Mouse (Mus musculus) limb, embryonic 15.5 days (tissue): ENCODE measurements at regions not wholly inside any gene's neighbourhood (a gene's known extent, or its start where the extent isn't known, plus 50 kb on each side); places are given as distances from the start of the nearest gene placed in this dataset.

ENCODE experiments used
- ATAC-seq: fragments of 200-750 bp; cut with Nextera tagmentation; 2 replicates; pipeline ENCODE4 v1.8.0; 2017; ENCODE audit warnings: low read depth, moderate TSS enrichment; ENCODE audit not compliant: insufficient number of reproducible peaks, low FRiP score, low TSS enrichment
- H3K27ac ChIP-seq: fragments of 300-500 bp; sonication (generic); 2 replicates; pipeline ENCODE4 v1.5.1; 2015; ENCODE audit warnings: moderate library complexity, mild to moderate bottlenecking, inconsistent platforms
- H3K27me3 ChIP-seq: fragments of 300-500 bp; sonication (generic); 2 replicates; pipeline ENCODE4 v1.6.1; 2015; ENCODE audit warnings: inconsistent platforms
- H3K36me3 ChIP-seq: fragments of 300-500 bp; sonication (generic); 2 replicates; pipeline ENCODE4 v1.6.1; 2015; ENCODE audit warnings: inconsistent platforms
- H3K4me1 ChIP-seq: fragments of 300-500 bp; sonication (generic); 2 replicates; pipeline ENCODE4 v1.6.1; 2015; ENCODE audit warnings: inconsistent platforms
- H3K4me2 ChIP-seq: fragments of 300-500 bp; sonication (generic); 2 replicates; pipeline ENCODE4 v1.6.1; 2015; ENCODE audit warnings: mild to moderate bottlenecking, inconsistent platforms
- H3K4me3 ChIP-seq: fragments of 300-500 bp; sonication (generic); 2 replicates; pipeline ENCODE4 v1.5.1; 2015; ENCODE audit warnings: mild to moderate bottlenecking, inconsistent platforms
- H3K9ac ChIP-seq: fragments of 300-500 bp; sonication (generic); 2 replicates; pipeline ENCODE4 v1.6.1; 2015; ENCODE audit warnings: inconsistent platforms
- H3K9me3 ChIP-seq: fragments of 300-500 bp; sonication (generic); 2 replicates; pipeline ENCODE4 v1.6.1; 2016; ENCODE audit warnings: inconsistent platforms
- WGBS: fragments of 180-500 bp; shearing (Covaris S2); methylation state at CpG from one replicate; pipeline ENCODE4 v1.1.7; 2015; 5-methylcytosine and 5-hydroxymethylcytosine counted together

- no peak for ATAC-seq
- H3K27ac ChIP-seq, result no peak overlapping the region
- WGBS, result 81% methylated on average over 2 of the region's 2 CpGs
- H3K4me2 ChIP-seq, result no peak overlapping the region
- no peak overlapping the region for H3K4me3 ChIP-seq
- no peaks in the 10 kb centered on the region for H3K36me3 ChIP-seq
- H3K27me3 ChIP-seq, result no peaks in the 10 kb centered on the region
- no peaks in the 10 kb centered on the region for H3K4me1 ChIP-seq
- H3K9ac ChIP-seq, result no peak overlapping the region
- H3K9me3 ChIP-seq, result 0 out of 2 replicates have a peak, but pooled peaks cover 5% of the 10 kb centered on the region
These were observed 218.0 kb downstream of the Lrig3 start for GRCm38 (mm10) chr10:126183961-126184360.

- ATAC-seq, result no peak
- no peaks in the 10 kb centered on the region for H3K36me3 ChIP-seq
- 0 out of 2 replicates have a peak, but pooled peaks cover 5% of the 10 kb centered on the region for H3K9me3 ChIP-seq
- no peak overlapping the region for H3K4me2 ChIP-seq
- H3K9ac ChIP-seq, result no peak overlapping the region
- no peak overlapping the region for H3K4me3 ChIP-seq
- H3K4me1 ChIP-seq, result no peaks in the 10 kb centered on the region
- no peaks in the 10 kb centered on the region for H3K27me3 ChIP-seq
- 81% methylated on average over 5 of the region's 5 CpGs for WGBS
- no peak overlapping the region for H3K27ac ChIP-seq
These were observed 219.4 kb downstream of the Lrig3 start for GRCm38 (mm10) chr10:126185410-126185809.

- no peak overlapping the region for H3K9ac ChIP-seq
- H3K27ac ChIP-seq, result no peak overlapping the region
- 0 out of 2 replicates have a peak, but pooled peaks cover 5% of the 10 kb centered on the region for H3K9me3 ChIP-seq
- no peaks in the 10 kb centered on the region for H3K36me3 ChIP-seq
- 82% methylated on average over 10 of the region's 10 CpGs for WGBS
- no peak overlapping the region for H3K4me2 ChIP-seq
- ATAC-seq, result no peak
- no peaks in the 10 kb centered on the region for H3K27me3 ChIP-seq
- H3K4me3 ChIP-seq, result no peak overlapping the region
- H3K4me1 ChIP-seq, result no peaks in the 10 kb centered on the region
These were observed 220.1 kb downstream of the Lrig3 start for GRCm38 (mm10) chr10:126186086-126186485.

GRCm38 (mm10) chr10:126189001-126189400 is 223.0 kb downstream of the Lrig3 start:
- WGBS, result 19% methylated on average over 10 of the region's 10 CpGs
- Histone ChIP-seq H3K27me3 (no peaks in the 10 kb centered on the region), H3K4me3 (no peak overlapping the region), H3K9me3 (0 out of 2 replicates have a peak, but pooled peaks cover 4% of the 10 kb centered on the region), H3K4me1 (no peaks in the 10 kb centered on the region), H3K36me3 (no peaks in the 10 kb centered on the region), H3K27ac (no peak overlapping the region), H3K4me2 (no peak overlapping the region), H3K9ac (no peak overlapping the region)
- ATAC-seq, result no peak
